In the genomic region with DNA sequence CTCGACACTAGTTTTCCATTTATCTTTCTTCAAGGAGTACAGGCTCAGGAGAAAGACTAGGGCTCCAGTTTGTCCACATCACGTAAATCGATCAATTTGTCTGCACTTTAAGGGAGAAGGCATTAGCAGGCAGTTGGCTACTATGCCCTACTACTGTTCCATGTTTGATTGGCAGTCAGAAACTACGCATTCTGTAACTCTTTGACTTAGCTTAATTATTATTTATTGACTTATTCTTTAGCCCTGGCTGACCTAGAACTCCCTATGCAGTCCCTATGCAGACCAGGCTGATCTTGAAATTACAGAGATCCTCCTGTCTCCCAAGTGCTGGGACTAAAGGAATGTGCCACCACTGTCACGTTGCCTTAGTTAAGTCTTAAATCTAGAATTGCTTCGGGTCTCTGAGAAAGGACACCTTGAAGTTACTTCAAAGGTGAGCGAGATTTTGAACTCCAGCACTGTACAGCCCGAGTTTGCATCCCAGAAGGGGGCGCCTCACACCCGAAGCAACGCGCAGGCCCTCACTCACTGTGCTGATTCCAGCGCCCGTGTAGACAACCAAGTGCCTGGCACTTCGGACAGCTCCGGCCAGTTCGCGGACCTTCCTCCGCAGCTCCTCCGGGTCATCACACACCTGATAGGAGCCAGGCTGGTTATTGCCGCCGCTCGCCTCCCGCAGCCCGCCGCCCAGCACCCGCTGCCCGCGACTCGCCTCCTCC, we compare ENCODE assay signal across 8 mouse cellular contexts. TPM values are rescaled to one million over a fixed set of nuclear protein-coding genes. Genes with fewer than 3 reads are reported as not detected.
A peak's percentile ranks its signal among the peaks of the same experiment; 100 is the strongest.
DNase-seq lines count a peak whose midpoint lies in the region; ATAC-seq lines count a peak whose summit lies in the region.

No protein-coding gene starts in this region.

- H3K4me1 ChIP-seq in erythroblast, embryonic 14.5 days (ENCODE audit: control insufficient read depth): peaks cover 71% of the 10 kb centered on the region
- peaks cover 18% of the 10 kb centered on the region for H3K4me1 ChIP-seq in hindbrain, embryonic 12.5 days

- no peaks in the 10 kb centered on the region for H3K27me3 ChIP-seq in erythroblast, embryonic 14.5 days (ENCODE audit: control insufficient read depth)
- H3K27me3 ChIP-seq in hindbrain, embryonic 12.5 days: no peaks in the 10 kb centered on the region

- WGBS in hindbrain, embryonic 12.5 days: 14% methylated on average over 29 of the region's 30 CpGs

- intact Hi-C loops in left cerebral cortex, postnatal 25 days (cut with DNase I): loop anchor here (2.0 kb wide), 1 partner anchor 89 kb away; a partner anchor contains a TSS

- peak; percentile 68 for ATAC-seq in hindbrain, embryonic 12.5 days (ENCODE audit: low FRiP score)
- ATAC-seq in megakaryocyte progenitor cell, adult 5-6 weeks (replicated peaks; ENCODE audit: poor library complexity): peak; percentile 48

- H3K27ac ChIP-seq in hindbrain, embryonic 12.5 days: peak overlapping the region; percentile 80

- DNase-seq in adrenal gland, adult 18-20 months (ENCODE audit: low spot score in 2 of 2): peak; percentile 56 to 72
- DNase-seq in adrenal gland, postnatal 4 days (ENCODE audit: low spot score in 2 of 2): no peak
- peak; percentile 79 for DNase-seq in adipocyte (ENCODE audit: low spot score)
- DNase-seq in left cerebral cortex, postnatal 25 days (ENCODE audit: low spot score in 2 of 2): peak; percentile 54 to 62
- peak; percentile 56 to 72 for DNase-seq in spleen, adult 18-20 months

- H3K4me3 ChIP-seq in erythroblast, embryonic 14.5 days (replicated peaks): peak overlapping the region; percentile 82
- H3K4me3 ChIP-seq in hindbrain, embryonic 12.5 days: peak overlapping the region; percentile 99

- peak overlapping the region; percentile 99 for H3K4me2 ChIP-seq in hindbrain, embryonic 12.5 days (replicated peaks)

- no peaks in the 10 kb centered on the region for H3K9me3 ChIP-seq in erythroblast, embryonic 14.5 days (ENCODE audit: control insufficient read depth, low read length)
- H3K9me3 ChIP-seq in hindbrain, embryonic 12.5 days (replicated peaks): no peaks in the 10 kb centered on the region

- H3K9ac ChIP-seq in hindbrain, embryonic 12.5 days: peak overlapping the region; percentile 87

- H3K36me3 ChIP-seq in erythroblast, embryonic 14.5 days (ENCODE audit: control insufficient read depth): peaks cover 92% of the 10 kb centered on the region
- H3K36me3 ChIP-seq in hindbrain, embryonic 12.5 days: peaks cover 57% of the 10 kb centered on the region

RNA-seq across cellular contexts. Expression of a gene that starts 0.9 kb away (rescaled TPM):
- total RNA-seq in adrenal gland, adult 18-20 months (2021): 10 to 100 TPM; 34.3 to 70.6 TPM
- 10 to 100 TPM; 49.0 to 58.1 TPM for total RNA-seq in adrenal gland, postnatal 4 days (2021)
- polyA plus RNA-seq in erythroblast, embryonic 14.5 days (2012): 19.3 and 22.9 TPM in 2 replicates
- polyA plus RNA-seq in hindbrain, embryonic 12.5 days (2016; fragmentation: Nextera tagmentation; extraction: Ambion mirVana): 43.9 and 50.0 TPM in 2 replicates
- total RNA-seq in left cerebral cortex, postnatal 25 days (2021): 10 to 100 TPM; 37.8 TPM
- 22.9 and 24.2 TPM in 2 replicates for total RNA-seq in megakaryocyte progenitor cell, adult 5-6 weeks (2015)
- 60.4 and 63.4 TPM in 2 replicates for total RNA-seq in megakaryocyte progenitor cell, adult 5-6 weeks (2017)

RNA-seq across cellular contexts. Expression of a gene that starts 6.4 kb away (rescaled TPM):
- 100 to 1,000 TPM; 300 to 301 TPM for total RNA-seq in adrenal gland, adult 18-20 months (2021)
- total RNA-seq in adrenal gland, postnatal 4 days (2021): 100 to 1,000 TPM; 135 to 144 TPM
- 9.6 and 12.2 TPM in 2 replicates for polyA plus RNA-seq in erythroblast, embryonic 14.5 days (2012)
- polyA plus RNA-seq in hindbrain, embryonic 12.5 days (2016; fragmentation: Nextera tagmentation; extraction: Ambion mirVana): 145 and 148 TPM in 2 replicates
- total RNA-seq in left cerebral cortex, postnatal 25 days (2021): 100 to 1,000 TPM; 120 to 141 TPM
- total RNA-seq in megakaryocyte progenitor cell, adult 5-6 weeks (2015): 15.9 and 20.2 TPM in 2 replicates
- 23.8 and 24.5 TPM in 2 replicates for total RNA-seq in megakaryocyte progenitor cell, adult 5-6 weeks (2017)

RNA-seq across cellular contexts. Expression of a gene that starts 9.3 kb away (rescaled TPM):
- total RNA-seq in adrenal gland, adult 18-20 months (2021): 10 to 100 TPM; 56.3 to 69.3 TPM
- total RNA-seq in adrenal gland, postnatal 4 days (2021): 10 to 100 TPM; 51.4 to 56.0 TPM
- 18.3 and 20.4 TPM in 2 replicates for polyA plus RNA-seq in erythroblast, embryonic 14.5 days (2012)
- 40.1 TPM in 2 replicates for polyA plus RNA-seq in hindbrain, embryonic 12.5 days (2016; fragmentation: Nextera tagmentation; extraction: Ambion mirVana)
- 10 to 100 TPM; 91.5 to 98.4 TPM for total RNA-seq in left cerebral cortex, postnatal 25 days (2021)
- 15.0 and 16.4 TPM in 2 replicates for total RNA-seq in megakaryocyte progenitor cell, adult 5-6 weeks (2015)
- total RNA-seq in megakaryocyte progenitor cell, adult 5-6 weeks (2017): 24.2 and 29.5 TPM in 2 replicates

RNA-seq across cellular contexts. Expression of a gene that starts 15.8 kb away (rescaled TPM):
- total RNA-seq in adrenal gland, adult 18-20 months (2021): 1 to 10 TPM in 1 of 2 experiments, not detected in 1; 1.2 TPM
- total RNA-seq in adrenal gland, postnatal 4 days (2021): 1 to 10 TPM; 2.4 to 5.4 TPM
- 0.46 TPM in 1 of 2 replicates, not detected in the other for polyA plus RNA-seq in erythroblast, embryonic 14.5 days (2012)
- 1.0 and 1.3 TPM in 2 replicates for polyA plus RNA-seq in hindbrain, embryonic 12.5 days (2016; fragmentation: Nextera tagmentation; extraction: Ambion mirVana)
- total RNA-seq in left cerebral cortex, postnatal 25 days (2021): not detected
- 0.59 TPM in 1 of 2 replicates, not detected in the other for total RNA-seq in megakaryocyte progenitor cell, adult 5-6 weeks (2015)
- total RNA-seq in megakaryocyte progenitor cell, adult 5-6 weeks (2017): not detected in 2 replicates

RNA-seq across cellular contexts. Expression of a gene that starts 19.4 kb away (rescaled TPM):
- total RNA-seq in adrenal gland, adult 18-20 months (2021): 1 to 10 TPM; 1.4 to 2.1 TPM
- total RNA-seq in adrenal gland, postnatal 4 days (2021): 1 to 10 TPM; 5.4 to 8.6 TPM
- polyA plus RNA-seq in erythroblast, embryonic 14.5 days (2012): 0.03 and 0.06 TPM in 2 replicates
- 28.5 and 28.8 TPM in 2 replicates for polyA plus RNA-seq in hindbrain, embryonic 12.5 days (2016; fragmentation: Nextera tagmentation; extraction: Ambion mirVana)
- total RNA-seq in left cerebral cortex, postnatal 25 days (2021): 1 to 10 TPM; 1.4 to 2.1 TPM
- 9.8 and 10.3 TPM in 2 replicates for total RNA-seq in megakaryocyte progenitor cell, adult 5-6 weeks (2015)
- total RNA-seq in megakaryocyte progenitor cell, adult 5-6 weeks (2017): 5.1 and 6.2 TPM in 2 replicates

Comparison
In these comparisons a context has a peak if more than half of its experiments do, and no peak if none do; other contexts are left out.
1. DNase-seq: peak in adrenal gland, adult 18-20 months (2 of 2), adipocyte (single experiment), left cerebral cortex, postnatal 25 days (2 of 2) and spleen, adult 18-20 months (2 of 2); none in adrenal gland, postnatal 4 days (0 of 2).
2. RNA of a gene that starts 6.4 kb away (total RNA-seq): 300 to 301 TPM in adrenal gland, adult 18-20 months, 135 to 144 TPM in adrenal gland, postnatal 4 days and 120 to 141 TPM in left cerebral cortex, postnatal 25 days; 15.9 to 24.5 TPM in megakaryocyte progenitor cell, adult 5-6 weeks; every median in the first group is over 4 times any median in the second.